Mouse (Mus musculus) heart, embryonic 16.5 days (tissue): Measurements from ENCODE around the gene Zdhhc16. TPM values are rescaled to one million over a fixed set of nuclear protein-coding genes. Genes with fewer than 3 reads are reported as not detected.

ENCODE experiments used
- ATAC-seq: fragments of 200-750 bp; cut with Nextera tagmentation; replicated peaks from 2 replicates; pipeline ENCODE4 v1.8.0; 2017; ENCODE audit warnings: moderate number of reproducible peaks; ENCODE audit not compliant: insufficient read depth, low FRiP score; ENCODE audit errors: extremely low read depth
- H3K27ac ChIP-seq: fragments of 300-500 bp; sonication (generic); 2 replicates; pipeline ENCODE4 v1.5.1; 2014; ENCODE audit warnings: mild to moderate bottlenecking, low read length, control low read depth, moderate library complexity
- H3K27me3 ChIP-seq: fragments of 300-500 bp; sonication (generic); 2 replicates; pipeline ENCODE4 v1.6.1; 2014; ENCODE audit warnings: low read length, mixed read lengths; ENCODE audit not compliant: control insufficient read depth, insufficient read depth
- H3K36me3 ChIP-seq: fragments of 300-500 bp; sonication (generic); 2 replicates; pipeline ENCODE4 v1.6.1; 2014; ENCODE audit not compliant: control insufficient read depth, insufficient read depth
- H3K4me1 ChIP-seq: fragments of 300-500 bp; sonication (generic); 2 replicates; pipeline ENCODE4 v1.6.1; 2014; ENCODE audit warnings: low read length, mixed read lengths; ENCODE audit not compliant: control insufficient read depth, insufficient read depth
- H3K4me2 ChIP-seq: fragments of 300-500 bp; sonication (generic); 2 replicates; pipeline ENCODE4 v1.6.1; 2014; ENCODE audit warnings: low read depth, mild to moderate bottlenecking, control low read depth, low read length
- H3K4me3 ChIP-seq: fragments of 300-500 bp; sonication (generic); 2 replicates; pipeline ENCODE4 v1.5.1; 2014; ENCODE audit warnings: mild to moderate bottlenecking, control low read depth, low read length
- H3K9ac ChIP-seq: fragments of 300-500 bp; sonication (generic); 2 replicates; pipeline ENCODE4 v1.6.1; 2014; ENCODE audit warnings: low read length, control low read depth
- H3K9me3 ChIP-seq: fragments of 300-500 bp; sonication (generic); replicated peaks from 2 replicates; pipeline ENCODE4 v1.6.1; 2016; ENCODE audit warnings: low read length; ENCODE audit not compliant: control insufficient read depth
- WGBS: fragments of 180-500 bp; shearing (Covaris S2); extraction: QIAGEN DNeasy Blood & Tissue Kit; methylation state at CpG from one replicate; pipeline ENCODE4 v1.1.7; 2014; 5-methylcytosine and 5-hydroxymethylcytosine counted together
- polyA plus RNA-seq: library from polyadenylated mRNA; unstranded; fragments of >200 nt; fragmentation: Nextera tagmentation; extraction: Ambion mirVana; gene quantifications from 2 replicates; pipeline ENCODE4 v1.2.1, GENCODE M21; 2015

The Zdhhc16 gene
- polyA plus RNA-seq, result 53.7 and 59.2 TPM in 2 replicates

- under 1% methylated on average over 47 of the region's 47 CpGs for WGBS
- H3K4me1 ChIP-seq, result peaks cover 18% of the 10 kb centered on the region
- H3K27ac ChIP-seq, result peak within 1 kb of the TSS; percentile 12
- no peaks in the 10 kb centered on the region for H3K9me3 ChIP-seq
- peak; percentile 100 for ATAC-seq
- H3K36me3 ChIP-seq, result peaks cover 19% of the 10 kb centered on the region
- no peaks in the 10 kb centered on the region for H3K27me3 ChIP-seq
- peak within 1 kb of the TSS; percentile 90 for H3K4me2 ChIP-seq
- peak within 1 kb of the TSS; percentile 87 for H3K9ac ChIP-seq
- peak within 1 kb of the TSS; percentile 83 for H3K4me3 ChIP-seq
Measured at GRCm38 (mm10) chr19:41933179-41934086, at the start of gene Zdhhc16, which contains the start of gene Exosc1. Zdhhc16 (plus strand) TSS chr19:41933480. Exosc1 (minus strand) TSS chr19:41933423.

- H3K9me3 ChIP-seq, result no peaks in the 10 kb centered on the region
- 87% methylated on average over 9 of the region's 9 CpGs for WGBS
- peaks cover 30% of the 10 kb centered on the region for H3K36me3 ChIP-seq
Measured at GRCm38 (mm10) chr19:41883882-41884281, 49.4 kb upstream of the Zdhhc16 start.

DNA sequence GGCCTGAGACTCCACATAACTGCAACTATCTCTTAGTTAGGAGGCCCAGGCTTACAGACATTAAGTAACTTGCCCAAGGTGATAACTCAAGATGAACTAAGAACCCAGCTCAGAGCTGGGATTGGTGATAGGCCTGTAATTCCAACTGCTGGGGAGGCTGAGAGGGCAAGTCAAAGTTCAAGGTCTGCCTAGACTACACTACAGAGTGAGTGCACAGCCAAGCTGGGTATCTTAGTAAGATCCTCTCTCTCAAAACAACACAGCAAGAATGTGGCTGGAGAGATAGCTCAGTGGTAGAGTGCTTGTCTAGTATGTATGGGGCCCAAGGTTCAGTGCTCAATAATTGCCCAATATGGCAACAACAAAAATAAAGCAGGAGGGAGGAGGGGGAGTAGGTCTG lies 45.1 kb upstream of the Zdhhc16 start:
- no peak overlapping the region for H3K4me2 ChIP-seq
- no peaks in the 10 kb centered on the region for H3K9me3 ChIP-seq
- H3K27me3 ChIP-seq, result no peaks in the 10 kb centered on the region
- H3K36me3 ChIP-seq, result peaks cover 36% of the 10 kb centered on the region
- no peak overlapping the region for H3K4me3 ChIP-seq
- no peaks in the 10 kb centered on the region for H3K4me1 ChIP-seq
- no peak overlapping the region for H3K27ac ChIP-seq
- no peak for ATAC-seq
- H3K9ac ChIP-seq, result no peak overlapping the region

More at GRCm38 (mm10) chr19:41883882-41884281, 49.4 kb upstream of the Zdhhc16 start:
- H3K4me1 ChIP-seq, result no peaks in the 10 kb centered on the region
- no peak overlapping the region for H3K27ac ChIP-seq
- no peak for ATAC-seq
- no peak overlapping the region for H3K9ac ChIP-seq
- H3K4me2 ChIP-seq, result no peak overlapping the region
- H3K27me3 ChIP-seq, result no peaks in the 10 kb centered on the region
- H3K4me3 ChIP-seq, result no peak overlapping the region

DNA sequence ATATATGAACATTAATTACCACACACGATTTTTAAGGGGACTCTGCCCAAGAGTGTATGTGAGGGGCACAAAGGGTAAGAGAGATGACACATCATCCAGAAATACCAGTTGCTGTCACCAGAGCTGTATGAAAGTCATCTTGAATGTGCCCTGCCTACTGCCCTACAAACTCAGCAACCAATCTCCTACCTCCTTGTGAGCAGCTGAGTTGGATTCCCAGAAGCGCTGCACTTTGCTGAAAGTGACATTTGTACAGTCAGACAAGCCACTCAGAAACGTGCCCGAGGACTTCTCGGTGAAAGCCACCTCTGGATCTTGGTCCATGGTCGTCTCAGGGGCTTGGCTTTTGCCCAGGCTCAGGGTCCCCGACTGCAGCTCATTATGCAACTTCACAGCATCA lies 38.3 kb upstream of the Zdhhc16 start:
- H3K27ac ChIP-seq, result no peak overlapping the region
- peaks cover 4% of the 10 kb centered on the region; the same call in 1 of the 2 replicates for H3K36me3 ChIP-seq
- peak overlapping the region; percentile 57 for H3K9ac ChIP-seq
- ATAC-seq, result no peak
- peaks cover 15% of the 10 kb centered on the region for H3K4me1 ChIP-seq
- H3K4me3 ChIP-seq, result peak overlapping the region; percentile 60
- H3K27me3 ChIP-seq, result no peaks in the 10 kb centered on the region
- no peaks in the 10 kb centered on the region for H3K9me3 ChIP-seq
- peak overlapping the region; percentile 92 for H3K4me2 ChIP-seq
- WGBS, result 31% methylated on average over 7 of the region's 7 CpGs

GRCm38 (mm10) chr19:41895460-41896318 lies 37.6 kb upstream of the Zdhhc16 start, which contains the start of gene Rrp12:
Rrp12 (minus strand) TSS chr19:41896173.
- 1% methylated on average over 46 of the region's 46 CpGs for WGBS
- no peaks in the 10 kb centered on the region for H3K9me3 ChIP-seq
- no peak within 1 kb of the TSS for H3K27ac ChIP-seq

DNA sequence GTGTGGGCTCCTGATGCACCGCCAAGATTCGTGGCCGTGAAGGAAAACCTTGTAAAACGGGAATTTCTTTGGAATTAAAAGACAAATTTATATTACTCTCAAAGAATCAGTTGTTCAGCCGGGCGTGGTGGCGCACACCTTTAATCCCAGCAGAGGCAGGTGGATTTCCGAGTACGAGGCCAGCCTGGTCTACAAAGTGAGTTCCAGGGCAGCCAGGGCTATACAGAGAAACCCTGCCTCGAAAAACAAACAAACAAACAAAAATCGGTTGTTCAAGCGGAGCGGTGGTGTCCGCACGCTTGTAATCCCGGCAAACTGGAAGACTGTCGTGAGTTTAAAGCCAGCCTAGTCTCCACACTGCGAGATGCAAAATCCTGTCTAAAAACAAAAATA lies 37.0 kb upstream of the Zdhhc16 start:
- Histone ChIP-seq H3K9me3 (no peaks in the 10 kb centered on the region), H3K9ac (peak overlapping the region; percentile 68), H3K27ac (no peak overlapping the region), H3K4me1 (peaks cover 15% of the 10 kb centered on the region), H3K4me3 (peak overlapping the region; percentile 60), H3K4me2 (peak overlapping the region; percentile 92), H3K36me3 (no peaks in the 10 kb centered on the region; the same call in 1 of the 2 replicates), H3K27me3 (no peaks in the 10 kb centered on the region)
- no peak for ATAC-seq
- 16% methylated on average over 18 of the region's 18 CpGs for WGBS

More at GRCm38 (mm10) chr19:41895460-41896318, 37.6 kb upstream of the Zdhhc16 start, which contains the start of gene Rrp12:
- Histone ChIP-seq H3K27me3 (no peaks in the 10 kb centered on the region), H3K9ac (peak within 1 kb of the TSS; percentile 68), H3K4me3 (peak within 1 kb of the TSS; percentile 60), H3K36me3 (peaks cover 3% of the 10 kb centered on the region; the same call in 1 of the 2 replicates), H3K4me1 (peaks cover 15% of the 10 kb centered on the region), H3K4me2 (peak within 1 kb of the TSS; percentile 92)
- peak; percentile 90 for ATAC-seq

DNA sequence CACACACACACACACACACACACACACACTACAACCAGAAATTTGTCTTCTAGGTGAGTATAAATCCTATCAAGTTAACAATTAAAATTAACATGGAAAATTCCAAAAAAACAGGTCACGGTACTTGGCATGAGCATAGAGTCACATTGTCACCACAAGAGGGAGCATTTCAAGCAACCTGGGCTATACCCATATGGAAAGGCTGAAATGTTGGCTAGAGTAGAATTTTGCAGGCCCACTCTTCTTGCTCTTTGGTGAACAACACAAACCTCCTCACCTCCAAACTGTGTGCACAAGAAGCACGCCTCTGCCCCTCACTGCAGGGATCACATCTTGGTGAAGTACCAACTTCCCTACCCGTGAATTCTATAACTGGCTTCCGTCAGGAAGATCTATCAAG lies 34.4 kb upstream of the Zdhhc16 start:
- H3K27me3 ChIP-seq, result no peaks in the 10 kb centered on the region
- H3K9me3 ChIP-seq, result no peaks in the 10 kb centered on the region
- ATAC-seq, result no peak
- H3K27ac ChIP-seq, result no peak overlapping the region
- peaks cover 22% of the 10 kb centered on the region for H3K4me1 ChIP-seq
- no peak overlapping the region for H3K4me3 ChIP-seq
- no peak overlapping the region for H3K9ac ChIP-seq
- WGBS, result 51% methylated on average over 4 of the region's 4 CpGs
- H3K4me2 ChIP-seq, result no peak overlapping the region
- H3K36me3 ChIP-seq, result no peaks in the 10 kb centered on the region

DNA sequence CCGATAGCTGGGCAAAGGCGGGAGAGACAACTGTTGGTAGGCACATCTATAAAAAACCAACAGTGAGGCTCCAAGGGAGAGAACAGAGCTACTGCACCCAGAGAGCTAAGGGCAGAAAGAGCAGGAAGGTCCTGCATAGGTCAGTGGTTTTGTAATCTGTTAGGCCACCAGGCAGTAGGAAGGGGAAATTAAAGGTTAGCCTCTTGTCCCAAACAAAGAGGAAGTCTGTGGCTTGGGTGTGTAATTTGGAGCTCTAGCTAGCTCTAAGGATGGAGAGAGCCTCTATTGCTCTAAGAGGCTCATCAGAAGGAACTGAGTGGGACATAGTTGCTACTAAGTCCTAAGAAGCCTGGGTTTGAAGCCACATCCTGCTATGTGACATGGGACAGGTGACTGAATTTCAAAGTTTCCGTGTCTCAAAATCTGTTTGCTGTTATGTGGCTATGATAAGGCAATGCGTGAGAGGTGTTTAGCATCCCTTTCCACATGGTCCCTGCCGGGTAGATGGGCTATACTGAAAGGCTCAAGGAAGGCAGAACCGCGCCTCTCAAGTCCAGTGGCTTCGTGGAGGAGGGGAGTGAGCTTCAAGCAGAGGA lies 32.7 kb upstream of the Zdhhc16 start:
- 79% methylated on average over 8 of the region's 8 CpGs for WGBS
- Histone ChIP-seq H3K4me1 (peaks cover 10% of the 10 kb centered on the region), H3K36me3 (no peaks in the 10 kb centered on the region), H3K27me3 (no peaks in the 10 kb centered on the region), H3K4me3 (no peak overlapping the region), H3K9ac (no peak overlapping the region), H3K4me2 (no peak overlapping the region), H3K9me3 (no peaks in the 10 kb centered on the region), H3K27ac (no peak overlapping the region)
- ATAC-seq, result no peak
